Mouse (Mus musculus): ENCODE results near the gene 9530077C05Rik. TPM values are rescaled to one million over a fixed set of nuclear protein-coding genes. Genes with fewer than 3 reads are reported as not detected.

Gene 9530077C05Rik
- polyA plus RNA-seq, 1 experiment from 2014 or later = 7.5 TPM

DNA sequence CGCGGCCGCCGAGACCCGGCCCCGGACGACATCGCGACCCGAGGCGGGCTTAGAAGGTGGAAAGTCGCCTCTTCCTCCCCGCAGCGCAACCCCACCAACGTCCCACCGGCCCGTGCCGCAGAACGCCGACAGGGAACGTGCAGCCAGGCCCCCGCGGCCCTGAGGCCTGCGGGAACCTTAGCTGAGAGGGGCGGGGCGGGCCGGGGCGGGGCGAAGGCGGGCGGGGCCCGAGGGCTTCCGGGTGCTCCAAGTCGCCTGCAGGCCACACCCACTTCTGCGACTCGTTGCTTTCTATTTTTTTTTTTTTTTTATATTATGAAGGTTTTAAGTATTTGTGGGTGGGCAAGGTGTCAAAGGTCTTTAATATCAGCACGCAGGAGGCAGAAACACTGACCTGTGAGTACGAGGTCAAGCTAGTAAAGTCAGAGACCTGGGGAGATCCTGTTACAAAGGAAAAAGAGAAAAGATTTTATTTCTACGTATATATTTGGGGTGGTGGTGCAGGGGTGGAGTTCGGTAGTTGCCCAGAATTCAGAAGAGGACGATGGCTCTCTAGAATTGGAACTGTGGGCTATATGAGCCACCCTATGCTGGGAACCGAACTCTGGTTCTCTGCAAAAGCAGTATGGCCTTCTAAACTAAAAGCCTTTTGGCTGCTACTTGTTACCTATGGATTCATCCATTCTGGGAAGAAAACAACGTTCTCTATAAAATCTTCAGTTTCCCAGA lies 57.0 kb downstream of the 9530077C05Rik start:
- peak overlapping the region; percentile 89 for H3K9ac ChIP-seq
- peak overlapping the region; percentile 87 for H3K4me3 ChIP-seq
- H3K4me2 ChIP-seq (replicated peaks) = peak overlapping the region; percentile 75
- peaks cover 4% of the 10 kb centered on the region for H3K4me1 ChIP-seq
- H3K9me3 ChIP-seq (replicated peaks) = no peaks in the 10 kb centered on the region
- WGBS = 3% methylated on average over 43 of the region's 43 CpGs
- H3K27ac ChIP-seq = peak overlapping the region; percentile 92
- peaks cover 8% of the 10 kb centered on the region; the same call in 1 of the 2 replicates for H3K36me3 ChIP-seq
- ATAC-seq (ENCODE audit: low FRiP score) = peak; percentile 93
- no peaks in the 10 kb centered on the region for H3K27me3 ChIP-seq

DNA sequence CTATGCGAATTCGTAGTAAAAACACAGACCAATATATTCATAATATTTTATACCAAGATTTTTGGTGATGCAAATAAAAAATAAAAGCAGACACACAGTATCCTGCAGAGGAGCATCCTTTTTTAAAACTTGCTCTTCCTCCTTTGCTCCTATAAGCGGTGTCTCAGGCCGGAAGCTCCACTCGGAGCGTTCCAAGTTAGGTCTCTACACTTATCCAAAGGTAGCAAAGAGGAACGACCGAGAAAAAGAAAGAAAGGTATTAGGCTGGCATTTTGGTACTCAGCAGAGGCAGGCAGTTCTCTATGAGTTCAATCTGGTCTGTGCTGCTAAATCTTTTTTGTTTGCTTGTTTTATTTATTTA lies 57.6 kb downstream of the 9530077C05Rik start:
- WGBS = 78% methylated on average over 8 of the region's 8 CpGs
- no peaks in the 10 kb centered on the region for H3K9me3 ChIP-seq (replicated peaks)
- ATAC-seq (ENCODE audit: low FRiP score) = no peak
- no peak overlapping the region for H3K9ac ChIP-seq
- H3K4me1 ChIP-seq = peaks cover 4% of the 10 kb centered on the region
- H3K36me3 ChIP-seq = peaks cover 8% of the 10 kb centered on the region; the same call in 1 of the 2 replicates
- H3K4me3 ChIP-seq = no peak overlapping the region
- no peak overlapping the region for H3K4me2 ChIP-seq (replicated peaks)
- H3K27ac ChIP-seq = no peak overlapping the region
- no peaks in the 10 kb centered on the region for H3K27me3 ChIP-seq

DNA sequence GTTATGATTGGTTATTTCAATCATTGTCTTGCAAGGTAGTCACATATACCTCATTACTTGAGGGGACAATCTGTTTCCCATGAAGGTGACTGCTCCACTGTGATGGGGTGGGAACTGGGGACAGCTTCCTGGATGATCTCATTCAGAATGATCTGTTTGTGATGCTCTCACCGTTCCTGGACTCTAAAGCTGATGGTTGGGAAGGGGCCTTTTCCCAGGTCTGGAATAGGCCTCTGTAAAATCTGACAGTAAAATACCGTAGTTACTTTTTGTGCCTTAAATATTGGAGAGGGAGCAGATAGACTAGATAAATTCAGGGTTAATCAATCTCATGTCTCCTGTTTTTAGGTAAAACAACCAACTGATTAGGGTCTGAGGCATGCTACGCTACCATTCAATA lies 58.3 kb downstream of the 9530077C05Rik start, which contains the start of gene Rp9:
Gene Rp9, minus strand, starts transcription at position 101 of the 400 bp plus-strand sequence.
- Histone ChIP-seq H3K9me3 (replicated peaks) (no peaks in the 10 kb centered on the region), H3K4me2 (replicated peaks) (peak within 1 kb of the TSS; percentile 75), H3K27ac (no peak within 1 kb of the TSS), H3K4me1 (peaks cover 4% of the 10 kb centered on the region), H3K4me3 (no peak within 1 kb of the TSS), H3K9ac (no peak within 1 kb of the TSS), H3K27me3 (no peaks in the 10 kb centered on the region), H3K36me3 (peaks cover 8% of the 10 kb centered on the region; the same call in 1 of the 2 replicates)
- ATAC-seq (ENCODE audit: low FRiP score) = no peak
- WGBS = 89% methylated on average over 3 of the region's 3 CpGs

DNA sequence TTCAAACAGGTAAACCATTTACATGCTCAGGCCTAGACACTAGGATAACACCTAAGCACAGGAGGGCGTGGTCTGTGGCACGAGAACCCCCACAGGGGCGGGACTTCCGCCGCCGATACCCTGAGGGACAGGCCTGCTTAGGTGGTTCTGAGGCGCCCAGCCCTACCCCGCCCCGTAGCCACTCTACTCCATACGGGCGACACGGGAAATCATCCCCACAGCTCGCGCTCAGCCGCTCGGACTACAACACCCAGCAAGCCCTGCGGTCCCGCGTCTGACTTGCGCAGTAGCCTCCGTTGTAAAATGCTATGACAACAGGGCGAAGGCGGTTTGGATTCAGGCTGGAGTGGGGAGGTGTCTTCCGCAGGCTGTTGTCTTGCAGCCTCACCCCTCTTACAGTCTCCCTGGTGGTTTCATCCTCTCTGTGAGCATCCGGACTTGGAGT lies 64.1 kb downstream of the 9530077C05Rik start, which contains the start of gene Bbs9:
Gene Bbs9, plus strand, starts transcription at position 292 of the 445 bp plus-strand sequence.
- Histone ChIP-seq H3K9me3 (replicated peaks) (no peaks in the 10 kb centered on the region), H3K9ac (peak within 1 kb of the TSS; percentile 70), H3K4me3 (peak within 1 kb of the TSS; percentile 61), H3K4me1 (peaks cover 10% of the 10 kb centered on the region), H3K27ac (peak within 1 kb of the TSS; percentile 55), H3K4me2 (replicated peaks) (peak within 1 kb of the TSS; percentile 89), H3K27me3 (no peaks in the 10 kb centered on the region), H3K36me3 (no peaks in the 10 kb centered on the region)
- peak; percentile 100 for ATAC-seq (ENCODE audit: low FRiP score)
- WGBS = under 1% methylated on average over 25 of the region's 25 CpGs

DNA sequence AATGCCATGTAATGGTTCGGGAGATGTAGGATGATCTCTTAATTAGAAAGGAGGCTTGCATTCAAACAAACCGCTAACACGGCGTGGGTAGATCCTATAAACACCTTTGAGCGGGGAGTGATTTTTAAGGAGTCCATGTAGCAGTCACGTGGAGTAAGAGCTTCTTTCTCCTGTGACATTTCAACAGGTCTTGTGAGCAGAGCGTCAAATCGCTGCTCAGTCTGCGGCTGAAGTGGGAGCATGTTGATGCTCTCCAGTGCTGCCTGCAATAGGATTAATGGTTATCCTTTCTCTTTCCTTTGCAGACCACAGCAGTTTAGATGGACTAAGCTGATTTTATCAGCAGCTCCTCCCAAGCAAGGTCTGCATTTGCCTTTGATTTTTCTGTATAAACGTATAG lies 65.0 kb downstream of the 9530077C05Rik start:
- 9% methylated on average over 10 of the region's 10 CpGs for WGBS
- ATAC-seq (ENCODE audit: low FRiP score) = no peak
- H3K27ac ChIP-seq = no peak overlapping the region

DNA sequence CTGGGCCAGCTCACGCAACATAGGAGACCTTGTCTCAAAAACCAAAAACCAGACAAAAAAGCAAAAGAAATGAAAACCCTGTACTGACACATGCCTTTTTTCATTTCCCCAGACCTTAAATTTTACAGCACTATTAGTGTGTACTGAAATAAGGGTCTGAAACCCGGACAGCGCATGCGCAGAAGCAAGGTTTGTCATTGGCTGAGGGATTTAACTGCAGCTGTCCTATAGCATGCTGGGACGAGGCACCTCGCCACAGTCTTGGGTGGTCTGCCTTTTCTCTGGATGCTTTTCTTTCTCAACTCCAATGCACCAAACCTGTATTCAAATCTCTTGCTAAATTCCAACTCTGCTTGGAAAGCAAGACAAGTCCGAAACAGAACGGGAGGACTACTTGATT lies 67.6 kb downstream of the 9530077C05Rik start:
- ATAC-seq (ENCODE audit: low FRiP score) = no peak
- no peak overlapping the region for H3K4me3 ChIP-seq
- H3K9me3 ChIP-seq (replicated peaks) = no peaks in the 10 kb centered on the region
- peaks cover 10% of the 10 kb centered on the region for H3K4me1 ChIP-seq
- H3K27me3 ChIP-seq = no peaks in the 10 kb centered on the region
- H3K4me2 ChIP-seq (replicated peaks) = no peak overlapping the region
- no peak overlapping the region for H3K9ac ChIP-seq
- H3K27ac ChIP-seq = no peak overlapping the region
- 90% methylated on average over 8 of the region's 8 CpGs for WGBS
- no peaks in the 10 kb centered on the region for H3K36me3 ChIP-seq

More for the DNA sequence above, 65.0 kb downstream of the 9530077C05Rik start:
- Histone ChIP-seq H3K9ac (peak overlapping the region; percentile 70), H3K4me2 (replicated peaks) (peak overlapping the region; percentile 89), H3K36me3 (no peaks in the 10 kb centered on the region), H3K9me3 (replicated peaks) (no peaks in the 10 kb centered on the region), H3K4me1 (peaks cover 10% of the 10 kb centered on the region), H3K27me3 (no peaks in the 10 kb centered on the region), H3K4me3 (peak overlapping the region; percentile 61)

DNA sequence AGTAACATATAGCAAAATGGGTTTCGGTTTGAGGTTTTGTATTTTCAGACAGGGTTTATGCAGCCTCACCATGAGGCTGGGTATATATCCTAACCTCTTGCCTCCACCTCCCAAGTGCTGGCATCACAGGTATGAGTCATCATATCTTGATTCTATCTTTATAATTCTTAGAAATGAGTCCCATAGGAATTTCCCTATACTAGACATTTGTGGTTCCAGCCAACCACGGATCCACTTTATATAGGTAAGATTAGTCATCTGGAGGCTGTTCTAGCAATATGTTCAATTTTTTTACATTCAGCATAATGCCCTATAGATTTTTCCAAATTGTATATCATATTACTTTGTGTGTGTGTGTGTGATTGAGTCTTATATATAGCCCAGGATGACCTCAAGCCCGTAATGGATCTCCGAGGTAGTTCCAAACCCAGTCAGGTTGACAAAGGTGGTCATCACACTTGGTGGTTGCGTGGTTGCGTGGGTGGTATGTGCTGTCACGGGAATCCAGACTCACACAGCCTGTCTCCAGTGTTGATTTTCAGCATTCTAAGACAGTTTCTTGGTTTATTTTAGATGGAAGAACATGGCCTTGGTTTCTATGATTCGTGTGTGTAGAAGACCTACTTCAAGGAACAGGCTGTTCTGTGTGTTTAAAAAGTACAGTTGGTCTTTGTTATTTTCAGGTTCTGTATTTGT lies 72.7 kb downstream of the 9530077C05Rik start:
- no peak for ATAC-seq (ENCODE audit: low FRiP score)
- Histone ChIP-seq H3K9me3 (replicated peaks) (no peaks in the 10 kb centered on the region), H3K4me1 (no peaks in the 10 kb centered on the region), H3K27ac (no peak overlapping the region), H3K36me3 (no peaks in the 10 kb centered on the region), H3K4me2 (replicated peaks) (no peak overlapping the region), H3K27me3 (no peaks in the 10 kb centered on the region), H3K4me3 (no peak overlapping the region), H3K9ac (no peak overlapping the region)
- 92% methylated on average over 8 of the region's 8 CpGs for WGBS

DNA sequence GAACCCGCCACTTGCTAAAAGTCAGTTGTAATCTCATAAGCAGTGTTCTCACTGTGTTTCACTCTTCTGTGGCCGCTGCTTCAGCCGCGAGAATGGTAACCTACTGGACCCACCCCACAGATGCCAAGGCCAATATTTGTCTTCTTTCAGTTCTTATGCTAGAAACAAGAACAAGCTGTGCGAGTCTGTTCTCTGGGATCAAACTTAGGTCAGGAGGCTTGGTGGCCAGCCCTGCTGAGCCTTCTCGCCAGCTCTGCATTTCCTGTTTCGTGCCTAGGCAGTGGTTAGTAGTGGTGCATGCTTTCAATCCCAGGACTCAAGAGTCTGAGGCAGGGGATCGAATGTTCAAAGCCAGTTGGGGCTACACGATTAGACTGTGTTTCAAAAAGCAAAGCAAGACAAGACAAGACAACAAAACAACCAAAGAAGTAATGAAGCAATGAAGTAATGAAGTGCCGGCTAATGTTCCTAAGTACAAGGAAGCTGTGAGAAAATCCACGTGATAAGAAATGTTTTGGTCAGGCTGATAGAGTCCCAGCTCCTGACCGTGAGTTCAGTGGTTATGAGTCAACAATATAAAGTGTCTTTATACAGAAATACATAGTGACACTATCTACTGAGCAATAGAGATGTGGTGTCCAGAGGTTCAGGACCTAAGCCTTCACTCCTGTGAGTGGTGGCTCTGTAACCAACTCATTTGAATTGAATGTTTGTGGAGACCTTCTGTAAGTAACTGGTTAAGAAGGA lies 73.4 kb downstream of the 9530077C05Rik start:
- Histone ChIP-seq H3K9me3 (replicated peaks) (no peaks in the 10 kb centered on the region), H3K4me2 (replicated peaks) (no peak overlapping the region), H3K36me3 (no peaks in the 10 kb centered on the region), H3K4me3 (no peak overlapping the region), H3K27ac (no peak overlapping the region), H3K27me3 (no peaks in the 10 kb centered on the region), H3K4me1 (no peaks in the 10 kb centered on the region), H3K9ac (no peak overlapping the region)
- no peak for ATAC-seq (ENCODE audit: low FRiP score)
- whole genome bisulfite sequencing = 86% methylated on average over 12 of the region's 12 CpGs

DNA sequence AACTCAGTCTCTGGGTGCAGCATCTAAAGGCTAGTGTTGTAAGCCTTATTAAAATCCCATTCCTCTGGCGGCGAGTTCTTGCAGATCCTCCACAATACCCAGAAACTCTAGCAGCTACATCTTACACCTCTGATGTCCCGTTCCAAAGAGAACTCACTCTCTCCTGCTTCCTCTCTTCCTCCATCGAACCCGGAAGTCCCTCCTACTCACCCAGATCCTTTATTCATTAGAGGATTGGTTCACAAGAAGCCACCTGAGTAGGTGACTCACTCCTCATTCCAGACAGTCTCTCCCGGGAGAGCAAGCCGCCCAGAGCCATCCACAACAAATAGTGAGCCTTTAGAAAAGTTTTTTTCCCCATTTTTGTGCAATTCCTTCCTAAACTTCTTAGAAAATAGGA lies 74.9 kb downstream of the 9530077C05Rik start:
- Histone ChIP-seq H3K4me3 (no peak overlapping the region), H3K27ac (no peak overlapping the region), H3K4me1 (no peaks in the 10 kb centered on the region), H3K9ac (no peak overlapping the region), H3K4me2 (replicated peaks) (no peak overlapping the region), H3K9me3 (replicated peaks) (no peaks in the 10 kb centered on the region), H3K27me3 (no peaks in the 10 kb centered on the region), H3K36me3 (no peaks in the 10 kb centered on the region)
- no peak for ATAC-seq (ENCODE audit: low FRiP score)
- 91% methylated on average over 7 of the region's 7 CpGs for WGBS

DNA sequence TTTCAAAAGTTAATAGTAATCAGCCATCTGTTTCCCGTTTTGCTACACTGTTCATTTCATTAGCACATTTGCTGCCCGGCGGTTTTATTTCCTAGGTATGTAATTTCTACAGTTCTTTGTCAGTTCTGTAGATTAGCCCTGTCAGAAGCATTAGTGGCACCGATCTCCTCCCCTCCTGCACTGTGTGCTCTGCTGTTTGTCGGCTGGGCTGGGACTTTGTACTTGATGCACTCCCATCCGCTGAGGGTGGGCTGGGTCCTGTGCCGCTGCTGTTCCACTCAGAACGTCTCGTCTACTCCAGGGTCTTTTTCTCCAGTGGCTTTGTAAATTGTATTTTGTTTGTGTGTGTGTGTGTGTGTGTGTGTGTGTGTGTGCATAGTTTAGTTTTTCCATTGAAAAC lies 77.7 kb downstream of the 9530077C05Rik start:
- Histone ChIP-seq H3K27me3 (no peaks in the 10 kb centered on the region), H3K9ac (no peak overlapping the region), H3K9me3 (replicated peaks) (no peaks in the 10 kb centered on the region), H3K36me3 (no peaks in the 10 kb centered on the region), H3K27ac (no peak overlapping the region), H3K4me2 (replicated peaks) (no peak overlapping the region), H3K4me1 (no peaks in the 10 kb centered on the region), H3K4me3 (no peak overlapping the region)
- WGBS = 66% methylated on average over 9 of the region's 9 CpGs
- ATAC-seq (ENCODE audit: low FRiP score) = no peak

Data from hindbrain, embryonic 12.5 days (tissue).